Mouse (Mus musculus): ENCODE results near the gene Fam84b. TPM values are rescaled to one million over a fixed set of nuclear protein-coding genes. Genes with fewer than 3 reads are reported as not detected.
"Not testable (repeated sequence)": the region's sequence is repeated elsewhere in the genome, so short reads cannot be mapped to it uniquely, and the experiment has no call there.

Fam84b gene
- polyA plus RNA-seq, 1 experiment from 2014 or later, result 12.1 TPM

DNA sequence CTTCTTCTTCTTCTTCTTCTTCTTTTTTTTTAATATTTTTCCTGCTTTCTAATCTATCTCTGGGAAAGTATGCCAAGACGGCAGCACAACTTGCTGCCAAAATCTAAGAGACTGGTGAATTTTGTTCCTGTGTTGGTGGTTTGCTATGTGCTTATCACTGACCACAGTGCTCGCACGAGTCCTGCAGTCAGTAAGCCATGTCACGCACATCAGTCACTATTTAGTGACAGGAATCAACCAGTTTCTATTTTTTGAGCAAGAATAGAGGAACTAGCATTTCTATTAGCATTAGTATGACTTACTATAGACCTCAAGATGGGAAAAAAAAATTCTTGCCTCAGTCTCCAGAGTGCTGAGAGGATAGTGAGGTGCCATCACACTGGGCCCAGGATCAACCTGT is 573 bp upstream of the Fam84b start:
- no peak for DNase-seq (ENCODE audit: low spot score)
- Histone ChIP-seq H3K9ac (replicated peaks; ENCODE audit: low read length) (no peak overlapping the region), H3K4me1 (ENCODE audit: control insufficient read depth, insufficient read depth, low read length) (no peaks in the 10 kb centered on the region), H3K9me3 (replicated peaks; ENCODE audit: control insufficient read depth, low read length) (no peaks in the 10 kb centered on the region), H3K4me3 (ENCODE audit: low read depth, low read length) (no peak overlapping the region), H3K27ac (replicated peaks; ENCODE audit: low read depth, low read length) (no peak overlapping the region), H3K36me3 (replicated peaks; ENCODE audit: control insufficient read depth, insufficient read depth, low read depth, low read length) (no peaks in the 10 kb centered on the region), H3K27me3 (ENCODE audit: control insufficient read depth, insufficient read depth, low read length) (no peaks in the 10 kb centered on the region), H3K4me2 (ENCODE audit: low read depth, low read length) (no peak overlapping the region)
- WGBS, result 74% methylated on average over 4 of the region's 4 CpGs
- no peak for ATAC-seq (replicated peaks; ENCODE audit: insufficient number of reproducible peaks, low FRiP score, low TSS enrichment, low read depth)

DNA sequence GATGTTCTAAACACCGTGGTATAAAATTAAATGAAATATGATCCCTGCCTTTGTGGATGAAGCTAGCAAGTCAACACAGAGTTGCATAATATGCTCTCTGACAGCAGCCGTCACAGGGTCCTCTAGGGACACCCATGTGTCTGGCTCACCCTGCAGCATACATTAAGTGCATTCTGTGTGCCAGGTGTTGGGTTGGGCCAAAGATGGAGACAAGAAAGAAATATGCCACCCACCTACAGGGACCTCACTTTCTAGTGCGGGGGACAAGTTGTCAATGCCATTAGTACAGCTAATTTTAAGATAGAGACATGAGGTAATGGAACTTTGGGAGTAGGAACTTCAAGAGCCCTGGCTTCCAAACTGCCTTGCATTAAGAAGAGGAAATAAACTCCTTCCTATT is 4.9 kb downstream of the Fam84b start:
- no peak overlapping the region for H3K4me3 ChIP-seq (ENCODE audit: low read depth, low read length)

GRCm38 (mm10) chr15:60846291-60846690 is 7.3 kb downstream of the Fam84b start:
- Histone ChIP-seq H3K4me2 (ENCODE audit: low read depth, low read length) (no peak overlapping the region), H3K4me3 (ENCODE audit: low read depth, low read length) (no peak overlapping the region), H3K9me3 (replicated peaks; ENCODE audit: control insufficient read depth, low read length) (no peaks in the 10 kb centered on the region), H3K9ac (replicated peaks; ENCODE audit: low read length) (no peak overlapping the region), H3K27ac (replicated peaks; ENCODE audit: low read depth, low read length) (no peak overlapping the region), H3K36me3 (replicated peaks; ENCODE audit: control insufficient read depth, insufficient read depth, low read depth, low read length) (no peaks in the 10 kb centered on the region), H3K4me1 (ENCODE audit: control insufficient read depth, insufficient read depth, low read length) (no peaks in the 10 kb centered on the region), H3K27me3 (ENCODE audit: control insufficient read depth, insufficient read depth, low read length) (no peaks in the 10 kb centered on the region)
- WGBS, result 34% methylated on average over 6 of the region's 6 CpGs
- DNase-seq (ENCODE audit: low spot score), result peak; percentile 41
- ATAC-seq (replicated peaks; ENCODE audit: insufficient number of reproducible peaks, low FRiP score, low TSS enrichment, low read depth), result no peak

More for the DNA sequence above, 4.9 kb downstream of the Fam84b start:
- no peaks in the 10 kb centered on the region for H3K4me1 ChIP-seq (ENCODE audit: control insufficient read depth, insufficient read depth, low read length)
- no peak for ATAC-seq (replicated peaks; ENCODE audit: insufficient number of reproducible peaks, low FRiP score, low TSS enrichment, low read depth)
- no peak overlapping the region for H3K27ac ChIP-seq (replicated peaks; ENCODE audit: low read depth, low read length)
- no peak overlapping the region for H3K4me2 ChIP-seq (ENCODE audit: low read depth, low read length)
- no peaks in the 10 kb centered on the region for H3K27me3 ChIP-seq (ENCODE audit: control insufficient read depth, insufficient read depth, low read length)
- no peaks in the 10 kb centered on the region for H3K36me3 ChIP-seq (replicated peaks; ENCODE audit: control insufficient read depth, insufficient read depth, low read depth, low read length)
- DNase-seq (ENCODE audit: low spot score), result no peak
- WGBS, result 50% methylated on average over 3 of the region's 3 CpGs
- no peaks in the 10 kb centered on the region for H3K9me3 ChIP-seq (replicated peaks; ENCODE audit: control insufficient read depth, low read length)
- no peak overlapping the region for H3K9ac ChIP-seq (replicated peaks; ENCODE audit: low read length)

- DNase-seq (ENCODE audit: low spot score) (no peak), ATAC-seq (replicated peaks; ENCODE audit: insufficient number of reproducible peaks, low FRiP score, low TSS enrichment, low read depth) (no peak)
- Histone ChIP-seq H3K4me1 (ENCODE audit: control insufficient read depth, insufficient read depth, low read length) (no peaks in the 10 kb centered on the region), H3K9me3 (replicated peaks; ENCODE audit: control insufficient read depth, low read length) (no peaks in the 10 kb centered on the region), H3K27me3 (ENCODE audit: control insufficient read depth, insufficient read depth, low read length) (no peaks in the 10 kb centered on the region), H3K4me2 (ENCODE audit: low read depth, low read length) (no peak overlapping the region), H3K27ac (replicated peaks; ENCODE audit: low read depth, low read length) (no peak overlapping the region), H3K4me3 (ENCODE audit: low read depth, low read length) (no peak overlapping the region), H3K9ac (replicated peaks; ENCODE audit: low read length) (no peak overlapping the region), H3K36me3 (replicated peaks; ENCODE audit: control insufficient read depth, insufficient read depth, low read depth, low read length) (no peaks in the 10 kb centered on the region)
- WGBS, result 29% methylated on average over 3 of the region's 3 CpGs
These were observed 7.7 kb downstream of the Fam84b start for GRCm38 (mm10) chr15:60845886-60846285.

DNA sequence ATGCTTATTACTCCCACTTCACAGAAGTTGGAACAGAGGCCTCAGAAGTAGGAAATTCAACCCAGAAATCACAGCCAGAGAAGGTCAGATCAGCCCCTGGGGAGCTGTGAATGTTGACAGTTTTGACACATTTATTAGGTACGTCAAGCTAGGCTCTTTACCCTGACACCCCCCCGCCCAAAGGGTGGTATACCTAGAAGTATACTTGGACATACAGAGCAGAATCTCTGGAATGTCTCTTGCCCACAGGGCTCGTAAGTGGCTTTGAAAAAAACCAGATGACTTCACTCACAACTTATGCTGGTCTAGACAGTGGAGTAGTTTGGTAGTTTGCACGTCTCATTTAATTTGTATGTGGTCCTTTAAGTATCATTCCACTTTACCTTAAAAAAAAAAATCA is 11.8 kb downstream of the Fam84b start:
- Histone ChIP-seq H3K9me3 (replicated peaks; ENCODE audit: control insufficient read depth, low read length) (no peaks in the 10 kb centered on the region), H3K27me3 (ENCODE audit: control insufficient read depth, insufficient read depth, low read length) (no peaks in the 10 kb centered on the region), H3K4me3 (ENCODE audit: low read depth, low read length) (no peak overlapping the region), H3K4me1 (ENCODE audit: control insufficient read depth, insufficient read depth, low read length) (no peaks in the 10 kb centered on the region), H3K36me3 (replicated peaks; ENCODE audit: control insufficient read depth, insufficient read depth, low read depth, low read length) (no peaks in the 10 kb centered on the region), H3K9ac (replicated peaks; ENCODE audit: low read length) (no peak overlapping the region), H3K27ac (replicated peaks; ENCODE audit: low read depth, low read length) (no peak overlapping the region), H3K4me2 (ENCODE audit: low read depth, low read length) (no peak overlapping the region)
- 24% methylated on average over 4 of the region's 4 CpGs for WGBS
- peak; percentile 64; the same call in 1 of the 2 replicates for ATAC-seq (replicated peaks; ENCODE audit: insufficient number of reproducible peaks, low FRiP score, low TSS enrichment, low read depth)
- DNase-seq (ENCODE audit: low spot score), result peak; percentile 68

DNA sequence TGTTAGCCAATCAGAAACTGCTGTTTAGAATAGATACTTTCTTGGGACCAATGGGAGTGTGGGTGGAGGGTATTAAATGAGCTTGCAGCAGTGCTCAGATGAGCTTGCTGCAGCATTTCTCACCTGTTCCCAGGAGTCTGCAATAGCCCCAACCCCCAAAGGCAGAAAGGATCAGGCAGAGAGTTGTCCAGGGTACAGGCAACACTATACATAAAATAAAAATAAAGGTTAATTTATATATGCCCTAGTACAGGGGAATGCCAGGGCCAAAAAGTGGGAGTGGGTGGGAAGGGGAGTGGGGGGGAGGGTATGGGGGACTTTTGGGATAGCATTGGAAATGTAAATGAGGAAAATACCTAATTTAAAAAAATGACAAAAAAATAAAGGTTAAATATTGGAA is 12.3 kb downstream of the Fam84b start:
- H3K9me3 ChIP-seq (replicated peaks; ENCODE audit: control insufficient read depth, low read length); H3K4me1 ChIP-seq (ENCODE audit: control insufficient read depth, insufficient read depth, low read length); H3K36me3 ChIP-seq (replicated peaks; ENCODE audit: control insufficient read depth, insufficient read depth, low read depth, low read length); H3K27me3 ChIP-seq (ENCODE audit: control insufficient read depth, insufficient read depth, low read length); H3K4me2 ChIP-seq (ENCODE audit: low read depth, low read length); H3K9ac ChIP-seq (replicated peaks; ENCODE audit: low read length); H3K4me3 ChIP-seq (ENCODE audit: low read depth, low read length); H3K27ac ChIP-seq (replicated peaks; ENCODE audit: low read depth, low read length); ATAC-seq (replicated peaks; ENCODE audit: insufficient number of reproducible peaks, low FRiP score, low TSS enrichment, low read depth); DNase-seq (ENCODE audit: low spot score): not testable (repeated sequence)

DNA sequence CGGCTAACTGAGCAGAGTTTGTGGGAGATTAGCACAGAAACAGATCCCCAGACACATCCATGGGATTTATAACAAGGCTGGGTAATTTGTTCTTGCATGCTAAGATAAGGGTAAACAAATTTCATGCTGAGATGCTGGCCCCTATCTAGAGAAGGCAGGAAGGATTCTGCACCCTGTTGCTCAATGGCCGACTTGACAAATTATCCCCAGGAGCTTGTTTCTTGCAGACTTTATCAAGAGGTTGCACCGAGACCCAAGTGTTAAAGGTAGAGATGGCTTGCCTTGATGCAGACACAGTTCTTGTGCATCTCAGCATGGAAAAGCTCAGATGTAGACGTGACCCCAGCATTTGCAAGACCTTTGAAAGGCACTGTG is 13.3 kb downstream of the Fam84b start:
- 26% methylated on average over 4 of the region's 4 CpGs for WGBS
- Histone ChIP-seq H3K36me3 (replicated peaks; ENCODE audit: control insufficient read depth, insufficient read depth, low read depth, low read length) (no peaks in the 10 kb centered on the region), H3K27me3 (ENCODE audit: control insufficient read depth, insufficient read depth, low read length) (no peaks in the 10 kb centered on the region), H3K27ac (replicated peaks; ENCODE audit: low read depth, low read length) (no peak overlapping the region), H3K9me3 (replicated peaks; ENCODE audit: control insufficient read depth, low read length) (no peaks in the 10 kb centered on the region), H3K4me1 (ENCODE audit: control insufficient read depth, insufficient read depth, low read length) (no peaks in the 10 kb centered on the region), H3K4me2 (ENCODE audit: low read depth, low read length) (no peak overlapping the region), H3K9ac (replicated peaks; ENCODE audit: low read length) (no peak overlapping the region), H3K4me3 (ENCODE audit: low read depth, low read length) (no peak overlapping the region)
- DNase-seq (ENCODE audit: low spot score), result no peak
- ATAC-seq (replicated peaks; ENCODE audit: insufficient number of reproducible peaks, low FRiP score, low TSS enrichment, low read depth), result no peak

- Histone ChIP-seq H3K27me3 (ENCODE audit: control insufficient read depth, insufficient read depth, low read length) (no peaks in the 10 kb centered on the region), H3K4me3 (ENCODE audit: low read depth, low read length) (no peak overlapping the region), H3K27ac (replicated peaks; ENCODE audit: low read depth, low read length) (no peak overlapping the region), H3K9me3 (replicated peaks; ENCODE audit: control insufficient read depth, low read length) (no peaks in the 10 kb centered on the region), H3K4me2 (ENCODE audit: low read depth, low read length) (no peak overlapping the region), H3K4me1 (ENCODE audit: control insufficient read depth, insufficient read depth, low read length) (no peaks in the 10 kb centered on the region), H3K36me3 (replicated peaks; ENCODE audit: control insufficient read depth, insufficient read depth, low read depth, low read length) (no peaks in the 10 kb centered on the region), H3K9ac (replicated peaks; ENCODE audit: low read length) (no peak overlapping the region)
- no peak for ATAC-seq (replicated peaks; ENCODE audit: insufficient number of reproducible peaks, low FRiP score, low TSS enrichment, low read depth)
- no peak for DNase-seq (ENCODE audit: low spot score)
- 31% methylated on average over 3 of the region's 3 CpGs for WGBS
These were observed 13.9 kb downstream of the Fam84b start for GRCm38 (mm10) chr15:60839539-60840295.

Data from embryonic facial prominence, embryonic 11.5 days (tissue).